Mouse (Mus musculus): ENCODE data around the gene Smyd2.

Gene Smyd2

DNA sequence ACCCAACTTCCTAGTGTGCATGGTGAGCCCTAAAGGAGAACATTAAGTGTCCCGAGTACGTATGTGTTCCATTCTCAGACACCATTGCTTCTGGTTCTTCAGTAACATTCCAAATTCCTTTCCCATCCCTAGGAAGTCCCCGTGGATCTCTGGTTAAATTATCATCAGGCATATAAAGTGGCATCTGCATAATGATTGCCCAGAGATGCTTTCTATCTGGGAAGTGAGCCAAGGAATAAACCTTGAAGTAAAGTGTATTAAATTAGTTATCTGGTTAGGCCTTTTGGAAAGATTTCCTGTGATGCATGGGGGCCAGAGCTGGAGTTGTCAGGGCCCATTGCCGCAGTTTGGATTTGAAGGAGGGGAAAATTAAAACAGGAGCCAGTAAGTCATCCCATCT lies 50.1 kb downstream of the Smyd2 start:
- DNase-seq (ENCODE audit: inconsistent ontology term): no peak

DNA sequence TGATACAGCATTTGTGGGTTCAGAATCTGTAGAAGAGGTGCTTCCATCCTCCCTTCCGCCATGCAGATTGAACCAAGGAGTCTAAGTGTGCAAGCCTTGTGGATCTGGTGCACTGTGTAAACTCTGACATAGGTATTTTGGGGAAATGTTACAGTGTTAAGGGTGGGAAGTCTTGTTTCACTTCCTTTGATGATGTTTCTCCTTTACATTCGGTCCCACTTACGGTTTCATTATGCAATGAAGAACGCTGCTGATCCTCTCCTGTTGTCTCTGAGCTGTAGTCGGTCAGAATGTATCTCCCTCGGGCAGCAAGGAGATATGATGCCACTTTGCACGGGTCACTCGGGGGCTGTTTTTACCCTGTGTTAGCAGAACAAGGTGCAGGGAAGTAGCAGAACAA lies 50.5 kb downstream of the Smyd2 start:
- DNase-seq (ENCODE audit: inconsistent ontology term): no peak

DNA sequence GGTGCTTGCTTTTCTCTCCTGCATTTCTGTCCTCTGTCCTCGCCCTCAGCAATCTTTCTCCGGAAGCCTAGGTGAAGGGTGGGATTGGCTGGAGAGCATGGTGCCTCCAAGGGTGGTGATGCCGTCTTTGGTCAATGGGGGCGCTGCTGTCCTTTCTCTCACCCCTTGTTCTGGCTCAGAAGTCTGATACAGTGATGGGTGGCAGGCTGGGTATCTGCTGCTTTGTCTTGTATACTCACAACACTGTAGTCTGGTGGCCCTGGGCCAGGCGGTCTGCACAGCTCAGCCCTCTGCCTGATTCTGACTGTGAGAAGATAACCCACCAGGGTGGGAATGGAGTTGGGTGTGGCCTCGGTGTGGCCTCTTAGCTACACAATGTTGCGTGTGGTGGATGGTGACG lies 51.6 kb downstream of the Smyd2 start:
- no peak for DNase-seq (ENCODE audit: inconsistent ontology term)

DNA sequence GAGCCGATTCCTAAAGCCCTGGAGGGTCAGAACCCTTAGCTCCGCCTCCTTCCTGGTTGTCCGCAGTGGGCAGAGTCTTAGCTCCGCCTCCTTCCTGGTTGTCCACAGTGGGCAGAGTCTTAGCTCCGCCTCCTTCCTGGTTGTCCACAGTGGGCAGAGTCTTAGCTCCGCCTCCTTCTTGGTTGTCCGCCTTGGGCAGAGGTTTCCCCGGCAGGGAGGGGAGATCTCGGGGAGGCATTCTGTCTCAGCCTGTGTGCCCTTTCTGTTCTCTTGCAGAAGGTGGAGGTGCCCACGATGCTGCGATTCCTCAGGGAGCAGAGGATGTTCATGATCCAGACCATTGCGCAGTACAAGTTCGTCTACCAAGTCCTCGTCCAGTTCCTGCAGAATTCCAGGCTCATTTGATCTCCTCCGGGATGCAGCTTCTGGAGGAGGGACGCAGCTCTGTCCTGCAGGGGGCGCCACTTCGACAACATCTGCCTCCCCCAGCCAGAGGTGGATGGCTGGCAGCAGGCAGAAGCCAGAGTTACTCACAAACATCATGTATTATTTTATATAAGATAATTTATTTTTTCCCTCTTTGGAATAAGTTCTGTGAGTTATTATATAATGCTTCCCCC lies 52.4 kb downstream of the Smyd2 start:
- DNase-seq (ENCODE audit: inconsistent ontology term): no peak

DNA sequence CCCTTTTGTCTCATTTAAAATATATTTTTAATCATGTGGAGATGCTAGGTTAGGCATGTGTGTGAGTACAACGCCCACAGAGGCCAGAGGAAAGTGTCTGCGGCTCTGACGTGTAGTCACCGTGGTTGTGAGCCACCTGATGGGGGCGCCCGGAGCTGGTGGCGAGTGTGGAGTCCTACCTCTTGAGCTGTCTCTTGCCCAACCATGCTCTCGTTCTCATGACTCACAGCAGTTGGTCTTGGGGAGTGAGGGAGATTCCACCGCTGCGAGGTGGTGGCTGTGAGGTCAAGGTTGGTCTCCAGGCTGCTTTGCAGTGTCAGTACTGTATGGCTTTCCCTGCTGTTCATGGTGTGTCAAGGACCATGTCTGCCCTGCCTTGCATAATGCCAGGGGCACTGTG lies 54.1 kb downstream of the Smyd2 start:
- DNase-seq (ENCODE audit: inconsistent ontology term): no peak

DNA sequence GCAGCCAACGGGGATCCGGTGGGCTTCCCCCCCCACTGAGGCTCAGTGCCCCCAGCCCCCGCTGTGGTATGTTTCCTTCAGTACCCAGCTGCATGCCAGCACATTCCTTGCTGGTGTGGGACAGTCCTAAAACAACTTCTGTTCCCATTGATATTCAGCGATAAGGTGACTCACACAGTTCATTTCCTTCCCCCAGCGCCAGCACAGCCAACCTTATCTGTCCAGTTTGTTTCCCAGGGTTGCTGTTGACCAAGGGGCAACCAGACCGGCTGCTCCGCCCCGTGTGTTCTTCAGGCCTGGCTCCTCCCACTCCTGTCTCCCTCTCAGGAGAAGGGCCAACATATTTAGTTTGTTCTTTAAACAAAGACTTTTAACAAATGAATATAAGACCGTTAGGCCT lies 54.7 kb downstream of the Smyd2 start:
- peak; percentile 68 for DNase-seq (ENCODE audit: inconsistent ontology term)

DNA sequence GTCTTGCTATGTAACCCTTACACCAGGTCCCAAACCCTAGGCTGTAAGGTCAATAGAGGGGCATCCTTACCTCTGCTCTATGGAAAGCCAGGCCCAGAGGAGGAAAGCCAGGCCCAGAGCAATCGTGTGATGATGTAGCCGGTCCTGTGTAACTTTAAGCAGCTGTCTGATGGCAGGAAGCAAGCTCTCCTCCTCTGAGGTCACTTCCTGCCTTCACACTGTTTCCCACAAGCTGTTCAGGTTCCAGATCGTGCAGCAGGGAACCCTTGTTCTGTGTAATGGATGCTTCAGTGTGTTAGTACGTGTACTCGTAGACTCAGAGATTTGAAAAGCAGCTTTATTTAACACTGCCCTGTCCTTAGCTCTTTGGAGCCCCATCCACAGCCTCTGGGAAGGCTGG lies 55.1 kb downstream of the Smyd2 start:
- no peak for DNase-seq (ENCODE audit: inconsistent ontology term)

DNA sequence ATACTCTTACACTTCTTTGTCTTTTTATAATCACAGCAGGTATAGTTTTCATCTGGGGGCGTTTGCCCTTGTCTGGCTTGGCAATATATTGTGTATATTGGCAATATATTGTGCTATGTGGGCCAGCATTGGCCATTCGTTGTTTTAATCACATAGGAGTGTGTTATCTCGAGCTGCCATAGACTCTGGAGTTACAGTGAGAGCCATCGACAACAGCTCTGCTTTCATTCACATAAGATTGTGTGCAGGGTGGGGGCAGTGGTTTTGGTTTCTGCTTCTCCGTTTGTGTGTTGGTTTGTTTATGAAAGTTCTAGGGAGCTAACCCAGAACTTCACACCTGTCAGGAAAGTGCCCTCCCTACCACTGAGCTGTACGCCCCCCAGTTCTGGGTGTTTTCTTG lies 55.5 kb downstream of the Smyd2 start:
- no peak for DNase-seq (ENCODE audit: inconsistent ontology term)

DNA sequence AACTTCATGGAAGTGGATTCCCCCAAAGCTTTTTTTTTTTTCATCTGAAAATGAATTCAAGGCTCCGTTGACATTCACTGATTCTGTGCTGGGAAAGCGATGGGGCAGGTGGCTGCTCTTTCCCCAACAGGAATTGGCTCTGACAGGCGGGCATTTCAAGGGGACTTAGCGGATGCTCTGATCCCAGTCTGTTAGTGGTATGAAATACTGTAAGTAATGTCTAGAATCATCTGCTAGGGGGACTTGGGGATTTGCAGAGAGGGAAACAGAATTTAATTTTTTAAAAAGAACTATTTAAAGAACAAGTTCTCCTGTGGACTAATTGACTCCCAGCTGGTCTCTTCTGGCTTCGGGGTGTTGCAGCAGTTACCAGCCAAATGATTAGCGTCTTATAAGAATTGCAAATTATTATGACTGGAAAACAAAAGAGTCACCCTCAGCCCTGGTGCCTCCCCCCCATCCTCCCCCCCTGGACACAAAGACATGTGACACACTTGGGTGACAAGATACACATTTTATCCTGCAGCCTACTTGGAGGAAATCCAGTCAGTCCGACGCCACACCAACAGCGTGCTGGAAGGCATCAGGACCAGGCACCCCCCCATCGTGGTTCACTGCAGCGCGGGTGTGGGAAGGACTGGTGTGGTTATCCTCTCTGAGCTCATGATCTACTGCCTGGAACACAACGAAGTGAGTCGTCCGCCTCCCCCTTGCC lies 57.2 kb downstream of the Smyd2 start:
- peak; percentile 78 for DNase-seq (ENCODE audit: inconsistent ontology term)

DNA sequence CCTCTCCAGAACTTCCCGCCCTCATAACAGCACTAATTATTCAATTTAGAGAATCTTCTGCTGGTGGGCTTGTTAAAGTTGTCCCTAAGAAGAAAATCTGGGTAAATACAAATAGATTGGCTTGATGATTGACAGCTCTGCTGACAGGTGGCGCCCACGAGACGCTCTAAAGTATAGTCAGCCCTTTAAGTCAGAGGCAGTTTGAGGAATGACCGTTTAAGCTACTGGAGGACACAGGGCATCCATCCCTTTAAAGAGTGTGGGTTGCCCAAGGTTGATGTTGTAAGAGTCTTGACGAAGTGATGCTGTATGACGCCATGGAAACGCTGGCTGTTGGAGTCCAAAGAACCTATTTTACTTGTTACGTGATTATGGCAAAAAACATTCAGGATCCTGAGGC lies 57.9 kb downstream of the Smyd2 start:
- no peak for DNase-seq (ENCODE audit: inconsistent ontology term)

DNA sequence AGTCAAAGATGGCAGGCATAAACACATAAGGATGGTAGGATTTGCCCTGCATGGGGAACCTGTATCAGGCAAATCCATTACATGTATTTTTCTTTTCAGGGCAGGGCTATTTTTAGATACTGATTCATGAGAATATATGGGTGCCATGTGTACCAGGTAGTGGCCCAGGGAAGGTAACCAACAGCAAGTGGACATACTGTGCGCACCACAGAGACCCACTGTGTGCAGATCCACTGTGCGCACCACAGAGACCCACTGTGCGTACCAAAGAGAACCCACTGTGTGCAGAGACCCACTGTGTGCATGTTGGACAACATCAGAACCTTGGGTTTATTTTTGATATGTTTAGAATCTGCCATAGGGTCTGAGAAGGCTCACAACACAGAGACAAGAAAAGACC lies 58.4 kb downstream of the Smyd2 start:
- DNase-seq (ENCODE audit: inconsistent ontology term): no peak

DNA sequence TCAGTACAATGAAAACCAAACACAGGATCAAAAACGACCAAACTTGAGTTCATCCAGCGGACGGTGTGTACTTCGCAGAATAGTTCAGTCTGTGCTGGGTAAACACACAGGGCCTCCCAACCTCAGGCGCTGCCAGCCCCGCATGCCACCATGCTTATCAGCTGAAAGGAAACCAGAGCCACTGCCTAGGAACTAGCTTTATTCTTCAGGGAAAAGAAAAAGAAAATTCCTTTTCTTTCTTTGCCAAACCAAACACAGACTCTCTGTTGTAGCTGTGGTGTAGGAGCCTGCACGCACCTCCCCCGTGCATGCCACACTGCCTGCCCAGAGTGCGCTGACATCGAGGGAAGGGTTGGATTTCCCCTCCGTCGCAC lies 61.2 kb downstream of the Smyd2 start:
- DNase-seq (ENCODE audit: inconsistent ontology term): no peak

DNA sequence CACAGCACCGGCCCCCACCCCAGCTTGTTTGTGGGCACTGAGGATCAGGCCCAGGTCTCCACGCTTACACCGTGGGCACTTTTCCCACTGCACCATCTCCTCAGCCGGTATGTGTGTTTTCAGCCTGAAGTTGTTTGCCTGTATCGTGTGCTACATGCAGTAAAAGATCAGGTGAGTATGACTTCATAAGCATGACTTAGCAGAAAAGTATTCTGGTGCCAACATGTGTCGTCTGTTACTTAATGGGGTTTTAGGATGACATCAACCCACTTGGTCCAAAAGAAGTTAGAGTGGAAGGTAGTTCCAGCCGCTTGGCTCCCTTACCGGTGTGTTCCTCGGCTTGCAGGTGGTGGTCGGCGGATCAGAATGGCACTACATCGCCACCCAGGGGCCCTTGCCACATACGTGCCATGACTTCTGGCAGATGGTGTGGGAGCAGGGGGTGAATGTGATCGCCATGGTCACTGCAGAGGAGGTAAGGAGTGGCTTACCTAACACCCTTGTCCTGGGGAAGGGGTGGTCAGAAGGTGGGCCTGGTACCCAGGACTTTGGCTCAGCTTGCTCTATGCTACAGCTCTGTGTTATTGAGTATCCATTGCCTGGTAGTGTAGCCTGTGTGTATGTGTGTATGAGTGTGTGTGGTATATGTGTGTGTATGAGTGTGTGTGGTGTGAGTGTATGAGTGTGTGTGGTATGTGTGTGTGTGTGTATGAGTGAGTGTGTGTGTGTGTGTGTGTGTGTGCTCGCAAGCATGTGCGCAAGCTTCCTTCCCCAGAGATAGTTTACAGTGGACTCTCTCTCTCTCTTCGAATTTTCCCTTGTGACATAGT lies 61.8 kb downstream of the Smyd2 start:
- no peak for DNase-seq (ENCODE audit: inconsistent ontology term)

DNA sequence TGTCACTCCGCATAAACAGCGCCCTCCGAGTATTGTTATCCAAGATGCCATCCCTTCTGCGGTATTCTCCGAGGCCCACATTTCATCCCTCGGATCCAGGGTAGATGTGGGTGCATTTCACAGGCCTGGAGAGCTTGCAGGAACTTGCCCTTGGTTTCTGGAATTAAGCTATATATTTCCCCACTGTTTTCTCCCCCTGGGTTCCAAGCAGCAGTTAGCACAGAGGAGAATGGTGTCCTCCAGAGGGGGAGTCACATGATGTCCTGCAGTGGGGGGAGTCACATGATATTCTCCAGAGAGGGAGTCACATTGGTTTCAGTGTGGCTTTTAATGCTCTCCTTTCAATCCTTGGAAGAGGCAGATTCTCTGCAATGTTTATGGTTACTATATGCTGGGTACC lies 63.8 kb downstream of the Smyd2 start:
- no peak for DNase-seq (ENCODE audit: inconsistent ontology term)

DNA sequence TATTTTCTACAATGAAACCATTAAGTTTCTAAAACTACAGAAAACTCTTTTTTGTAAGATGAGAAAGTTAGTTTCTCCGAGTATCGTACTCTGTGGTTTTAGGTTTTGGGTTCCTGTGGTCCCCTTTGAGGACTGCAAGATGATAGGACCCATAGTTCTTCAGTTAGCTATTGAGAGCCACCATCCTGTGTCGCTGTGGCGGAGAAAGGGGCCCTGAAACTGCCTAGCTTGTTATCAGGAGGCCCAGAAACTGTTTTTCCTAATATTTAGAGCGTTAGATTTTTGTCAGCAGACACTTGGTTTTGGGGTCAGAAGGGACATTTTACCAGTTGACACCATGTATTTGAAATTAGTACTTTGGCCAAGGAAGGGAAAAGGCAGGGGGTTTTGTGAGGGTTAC lies 66.4 kb downstream of the Smyd2 start:
- no peak for DNase-seq (ENCODE audit: inconsistent ontology term)

DNA sequence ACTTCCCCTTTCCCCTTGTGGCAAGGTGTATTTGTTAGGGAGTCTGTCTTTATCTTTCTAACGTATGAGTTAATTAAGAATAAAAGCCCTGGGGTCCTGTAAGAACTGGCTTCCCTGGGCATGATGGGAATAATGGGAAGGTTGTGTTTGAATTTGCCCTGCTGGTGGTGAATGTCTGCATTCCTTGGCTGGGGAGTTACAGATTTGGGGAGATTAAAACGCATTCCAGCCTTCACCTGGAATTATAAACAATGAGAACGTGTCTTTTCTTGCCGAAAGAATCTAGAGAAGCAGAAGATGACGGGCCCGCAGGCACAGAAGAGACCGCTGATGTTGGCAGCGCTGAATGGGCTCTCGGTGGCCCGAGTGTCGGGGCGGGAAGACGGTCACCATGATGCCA lies 67.5 kb downstream of the Smyd2 start:
- DNase-seq (ENCODE audit: inconsistent ontology term): no peak

DNA sequence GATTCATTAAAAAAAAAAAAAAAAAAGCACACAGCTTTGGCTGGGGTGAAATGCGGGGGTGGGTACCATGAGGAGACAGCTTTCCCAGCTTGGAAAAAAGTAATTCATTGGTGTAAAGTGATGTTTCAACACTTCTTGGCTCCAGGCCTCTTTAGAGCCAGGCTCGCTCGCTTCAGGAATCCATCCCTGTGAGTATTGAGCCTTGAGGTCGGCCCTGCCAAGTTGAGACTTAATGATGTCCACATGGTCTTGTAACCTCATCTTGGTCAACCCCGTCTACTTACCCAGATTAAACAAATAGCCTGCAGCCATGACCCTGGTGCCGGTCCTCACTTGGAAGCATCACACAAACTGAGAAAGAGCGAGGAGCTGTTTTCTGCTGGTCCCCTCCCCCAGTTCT lies 69.7 kb downstream of the Smyd2 start:
- DNase-seq (ENCODE audit: inconsistent ontology term): no peak

DNA sequence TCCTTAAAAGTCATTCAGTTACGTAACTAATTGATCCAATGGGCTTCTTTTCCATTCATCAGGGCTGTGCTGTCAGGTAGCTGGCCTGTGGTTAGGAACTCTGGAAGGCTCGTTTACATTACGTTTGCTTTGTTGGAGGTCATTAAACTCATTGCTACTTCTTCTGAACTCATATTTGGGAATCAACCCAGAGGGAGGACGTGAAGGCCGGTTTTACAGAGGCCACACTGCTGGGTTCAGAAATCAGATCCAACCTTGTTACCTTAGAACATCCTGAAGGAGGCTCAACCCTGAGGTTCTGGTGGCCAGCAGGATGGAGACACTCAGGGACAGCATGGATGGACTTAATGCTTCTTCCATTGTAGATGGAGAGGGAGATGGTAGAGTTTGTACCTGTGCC lies 70.1 kb downstream of the Smyd2 start:
- DNase-seq (ENCODE audit: inconsistent ontology term): no peak

DNA sequence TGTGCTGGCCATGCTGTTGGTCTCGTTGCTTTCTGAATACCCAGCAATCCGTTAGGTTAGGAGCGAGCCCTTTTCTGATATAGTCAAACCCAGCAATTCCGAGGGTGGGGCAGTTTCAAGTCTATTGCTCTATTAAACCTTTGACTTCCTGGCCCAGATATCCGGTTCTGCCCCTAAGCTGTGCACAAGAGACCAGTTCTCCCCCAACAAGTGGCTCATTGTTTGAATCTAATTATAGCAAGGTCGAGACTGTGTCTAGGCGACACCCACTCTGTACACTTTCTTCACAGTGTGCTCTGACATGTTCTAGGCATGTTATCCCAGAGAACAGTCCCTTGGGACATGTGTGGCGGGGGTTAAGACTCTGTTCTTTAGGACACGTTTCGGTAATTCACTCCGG lies 72.6 kb downstream of the Smyd2 start:
- DNase-seq (ENCODE audit: inconsistent ontology term): no peak

DNA sequence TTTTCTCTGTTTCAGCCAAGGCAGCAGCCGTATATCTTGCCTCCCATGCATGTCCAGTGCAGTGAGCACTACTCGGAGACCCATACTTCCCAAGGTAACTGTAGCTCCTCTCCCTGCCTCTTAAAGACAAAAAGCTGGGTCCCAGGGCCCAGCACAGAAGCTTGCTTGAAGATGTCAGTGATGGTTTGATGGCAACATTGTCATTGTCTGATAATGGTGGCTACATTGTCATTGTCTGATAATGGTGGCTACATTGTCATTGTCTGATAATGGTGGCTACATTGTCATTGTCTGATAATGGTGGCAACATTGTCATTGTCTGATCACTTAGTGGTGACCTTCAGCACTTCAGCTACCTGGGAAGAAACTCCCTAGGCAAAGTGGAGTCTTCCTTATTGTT lies 75.8 kb downstream of the Smyd2 start:
- no peak for DNase-seq (ENCODE audit: inconsistent ontology term)

DNA sequence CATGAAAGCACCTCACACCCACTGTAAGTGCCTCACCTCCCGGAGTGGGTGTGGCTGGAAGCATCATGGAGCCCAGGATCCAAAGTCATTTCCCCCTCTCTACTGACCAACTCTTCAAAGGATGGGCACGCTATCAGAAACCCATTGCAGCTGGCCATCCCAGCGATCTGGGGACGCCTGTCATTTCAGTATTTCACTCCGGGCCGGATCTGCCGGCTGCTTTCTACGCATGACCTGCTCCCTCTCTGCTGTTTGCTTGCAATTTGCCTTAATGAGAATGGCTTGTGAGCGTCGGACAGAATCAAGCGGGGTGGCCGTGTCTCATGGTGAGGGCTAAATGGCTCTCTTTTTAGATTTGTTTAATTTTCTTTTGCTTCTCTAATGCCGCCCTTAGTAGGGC lies 88.0 kb downstream of the Smyd2 start:
- DNase-seq (ENCODE audit: inconsistent ontology term): peak; percentile 21

DNA sequence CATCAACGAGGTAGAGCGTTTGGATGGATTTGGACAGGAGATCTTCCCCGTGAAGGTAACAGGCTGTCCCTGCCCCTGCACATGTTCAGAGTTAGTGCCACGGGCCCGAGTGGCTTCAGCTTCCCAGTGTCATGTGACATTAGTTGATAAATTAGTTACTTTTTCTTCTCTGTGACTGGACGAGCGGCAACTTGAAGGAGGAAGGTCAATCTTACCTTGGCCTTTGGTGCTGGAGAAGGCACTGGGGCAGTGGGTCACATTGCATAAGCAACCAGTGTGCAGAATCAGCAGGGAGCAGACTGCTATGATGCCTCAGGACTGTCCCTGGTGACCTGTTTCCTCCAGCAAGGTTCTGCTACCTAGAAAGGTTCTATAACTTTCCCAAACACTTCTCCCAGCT lies 88.8 kb downstream of the Smyd2 start:
- DNase-seq (ENCODE audit: inconsistent ontology term): no peak

DNA sequence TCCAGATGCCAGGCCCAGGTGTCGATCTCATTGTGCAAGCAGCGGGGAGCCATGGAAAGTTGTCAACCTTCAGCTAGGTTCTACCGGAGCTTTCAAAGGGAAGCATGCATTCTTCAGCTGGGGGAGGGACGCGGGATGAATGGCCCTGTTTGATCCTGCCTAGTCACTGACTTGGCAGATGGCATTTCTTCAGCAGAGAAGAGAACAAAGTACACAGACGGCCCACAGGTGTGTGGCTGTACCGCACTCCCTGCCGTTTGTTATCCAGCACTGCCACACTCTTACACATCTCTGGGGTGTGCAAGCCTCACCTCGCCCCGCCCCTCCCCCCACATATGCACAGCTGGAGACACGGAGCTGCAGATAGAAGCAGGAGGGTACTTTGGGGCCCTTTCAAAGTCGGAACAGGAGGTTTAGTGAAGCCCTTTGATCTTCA lies 91.3 kb downstream of the Smyd2 start:
- DNase-seq (ENCODE audit: inconsistent ontology term): peak; percentile 24

Data from Muller cell, postnatal 12 days (primary cell).